Mouse (Mus musculus) liver, embryonic 14.5 days (tissue): ENCODE data around the gene Emp2. TPM values are rescaled to one million over a fixed set of nuclear protein-coding genes. Genes with fewer than 3 reads are reported as not detected.

Experiments
- ATAC-seq: fragments of 200-750 bp; cut with Nextera tagmentation; 2 replicates; pipeline ENCODE4 v1.8.0; 2017; ENCODE audit warnings: moderate number of reproducible peaks, mild to moderate bottlenecking, moderate library complexity; ENCODE audit not compliant: insufficient read depth
- DNase-seq, 3 experiments: peaks; one replicate each; pipeline ENCODE4 v3.0.0-alpha.2; 2012 to 2013; ENCODE audit warnings: low read depth in 3 of 3, low spot score in 3 of 3
- H3K27ac ChIP-seq: fragments of 300-500 bp; sonication (generic); 2 replicates; pipeline ENCODE4 v1.5.1; 2014; ENCODE audit warnings: moderate library complexity, mild to moderate bottlenecking, control low read depth, inconsistent platforms
- H3K27me3 ChIP-seq: fragments of 300-500 bp; sonication (generic); 2 replicates; pipeline ENCODE4 v1.6.1; 2014; ENCODE audit warnings: mild to moderate bottlenecking, low read length, moderate library complexity; ENCODE audit not compliant: control insufficient read depth, insufficient read depth
- H3K36me3 ChIP-seq: fragments of 300-500 bp; sonication (generic); replicated peaks from 2 replicates; pipeline ENCODE4 v1.6.1; 2014; ENCODE audit warnings: low read depth; ENCODE audit not compliant: control insufficient read depth, insufficient read depth
- H3K4me1 ChIP-seq, 2 experiments: fragments of 200-500 bp in 1 of 2; fragments of 300-500 bp in 1 of 2; sonication (generic) in 1 of 2; replicated peaks; 2 replicates each; pipeline ENCODE4 v1.6.1; 2012 to 2014; ENCODE audit warnings: antibody characterized with exemption in 1 of 2, inconsistent platforms in 1 of 2, low read length in 1 of 2; ENCODE audit not compliant: control insufficient read depth in 2 of 2, insufficient read depth in 2 of 2
- H3K4me2 ChIP-seq: fragments of 300-500 bp; sonication (generic); 2 replicates; pipeline ENCODE4 v1.6.1; 2014; ENCODE audit warnings: low read depth, mild to moderate bottlenecking, control low read depth, moderate library complexity
- H3K4me3 ChIP-seq, 2 experiments: fragments of 200-500 bp in 1 of 2; fragments of 300-500 bp in 1 of 2; sonication (generic) in 1 of 2; 2 replicates each; pipeline ENCODE4 v1.5.1; 2012 to 2014; ENCODE audit warnings: low read depth in 2 of 2, low read length in 2 of 2, mild to moderate bottlenecking in 2 of 2, control low read depth in 1 of 2, inconsistent platforms in 1 of 2, moderate library complexity in 1 of 2; ENCODE audit not compliant: insufficient read depth in 1 of 2
- H3K9ac ChIP-seq: fragments of 300-500 bp; sonication (generic); replicated peaks from 2 replicates; pipeline ENCODE4 v1.6.1; 2014; ENCODE audit warnings: mild to moderate bottlenecking, control low read depth, moderate library complexity
- H3K9me3 ChIP-seq: fragments of 300-500 bp; sonication (generic); 2 replicates; pipeline ENCODE4 v1.6.1; 2016; ENCODE audit warnings: low read length, mixed read lengths; ENCODE audit not compliant: control insufficient read depth
- CTCF ChIP-seq: IDR thresholded peaks from 2 replicates; pipeline ENCODE4 v1.5.1; 2016; ENCODE audit warnings: antibody characterized with exemption, low read depth, control low read depth
- EP300 ChIP-seq: IDR thresholded peaks from 2 replicates; pipeline ENCODE4 v1.6.1; 2016; ENCODE audit warnings: antibody characterized with exemption, low read depth
- WGBS: fragments of 180-500 bp; shearing (Covaris S2); extraction: QIAGEN DNeasy Blood & Tissue Kit; methylation state at CpG from one replicate; pipeline ENCODE4 v1.1.7; 2014; ENCODE audit not compliant: insufficient replicate concordance; 5-methylcytosine and 5-hydroxymethylcytosine counted together
- polyA plus RNA-seq, 2 experiments: library from polyadenylated mRNA; depleted of rRNA in 1 of 2; stranded (reverse) in 1 of 2; unstranded in 1 of 2; fragments of >200 nt; fragmentation: Nextera tagmentation in 1 of 2; extraction: Ambion mirVana in 1 of 2; gene quantifications; 2 replicates each; pipeline versions ENCODE4 v1.2.1 to v1.2.3; 2012 to 2014

The Emp2 gene
- polyA plus RNA-seq, 2 experiments = 3.8 to 3.9 TPM

GRCm38 (mm10) chr16:10299637-10300036 lies 14.1 kb downstream of the Emp2 start:
- Histone ChIP-seq H3K27me3 (no peaks in the 10 kb centered on the region), H3K27ac (no peak overlapping the region), H3K36me3 (no peaks in the 10 kb centered on the region), H3K4me2 (no peak overlapping the region), H3K9me3 (no peaks in the 10 kb centered on the region), H3K4me1 (no peaks in the 10 kb centered on the region), H3K9ac (no peak overlapping the region), H3K4me3 (no peak overlapping the region)
- ATAC-seq (no peak), DNase-seq (no peak)
- 29% methylated on average over 8 of the region's 8 CpGs for WGBS
- no peak for TF ChIP-seq EP300
- TF ChIP-seq CTCF = no peak

- Histone ChIP-seq H3K9ac (no peak overlapping the region), H3K27me3 (no peaks in the 10 kb centered on the region), H3K9me3 (no peaks in the 10 kb centered on the region), H3K27ac (no peak overlapping the region), H3K4me3 (no peak overlapping the region), H3K4me2 (no peak overlapping the region), H3K4me1 (no peaks in the 10 kb centered on the region), H3K36me3 (no peaks in the 10 kb centered on the region)
- DNase-seq (no peak), ATAC-seq (no peak)
- TF ChIP-seq CTCF = no peak
- TF ChIP-seq EP300 = no peak
- WGBS = 47% methylated on average over 10 of the region's 10 CpGs
These were observed 15.8 kb downstream of the Emp2 start for GRCm38 (mm10) chr16:10297696-10298644.

- no peak overlapping the region for H3K4me2 ChIP-seq
- DNase-seq (no peak), ATAC-seq (no peak)
- H3K27ac ChIP-seq = no peak overlapping the region
- 57% methylated on average over 6 of the region's 6 CpGs for WGBS
- H3K9me3 ChIP-seq = no peaks in the 10 kb centered on the region
- no peak overlapping the region for H3K4me3 ChIP-seq
- TF ChIP-seq EP300 (no peak), CTCF (no peak)
- no peak overlapping the region for H3K9ac ChIP-seq
- H3K36me3 ChIP-seq = no peaks in the 10 kb centered on the region
- no peaks in the 10 kb centered on the region for H3K4me1 ChIP-seq
- no peaks in the 10 kb centered on the region for H3K27me3 ChIP-seq
These were observed 25.7 kb downstream of the Emp2 start for GRCm38 (mm10) chr16:10288115-10288514.

- Histone ChIP-seq H3K36me3 (no peaks in the 10 kb centered on the region), H3K9ac (no peak overlapping the region), H3K4me2 (no peak overlapping the region), H3K27me3 (no peaks in the 10 kb centered on the region), H3K4me1 (no peaks in the 10 kb centered on the region), H3K9me3 (no peaks in the 10 kb centered on the region), H3K4me3 (no peak overlapping the region), H3K27ac (no peak overlapping the region)
- DNase-seq (no peak), ATAC-seq (no peak)
- 28% methylated on average over 9 of the region's 9 CpGs for WGBS
- TF ChIP-seq EP300 (no peak), CTCF (no peak)
These were observed 27.1 kb downstream of the Emp2 start for GRCm38 (mm10) chr16:10286513-10287268.

- WGBS = 36% methylated on average over 3 of the region's 3 CpGs
- ATAC-seq = no peak
- H3K27me3 ChIP-seq = no peaks in the 10 kb centered on the region
These were observed 31.9 kb downstream of the Emp2 start for GRCm38 (mm10) chr16:10281890-10282289.

More at GRCm38 (mm10) chr16:10281890-10282289, 31.9 kb downstream of the Emp2 start:
- DNase-seq = no peak
- no peak for TF ChIP-seq CTCF
- TF ChIP-seq EP300 = no peak
- no peak overlapping the region for H3K4me2 ChIP-seq
- no peak overlapping the region for H3K27ac ChIP-seq
- no peaks in the 10 kb centered on the region for H3K4me1 ChIP-seq
- no peaks in the 10 kb centered on the region for H3K9me3 ChIP-seq
- H3K36me3 ChIP-seq = no peaks in the 10 kb centered on the region
- H3K9ac ChIP-seq = no peak overlapping the region
- no peak overlapping the region for H3K4me3 ChIP-seq
